Mouse (Mus musculus) naive thymus-derived CD4-positive, alpha-beta T cell, adult 2 months (primary cell): ENCODE measurements at regions not wholly inside any gene's neighbourhood (a gene's known extent, or its start where the extent isn't known, plus 50 kb on each side); places are given as distances from the start of the nearest gene placed in this dataset.

Experiments used
- DNase-seq: peaks from one replicate; pipeline ENCODE4 v3.0.0-alpha.2; 2011; ENCODE audit warnings: low read depth

DNA sequence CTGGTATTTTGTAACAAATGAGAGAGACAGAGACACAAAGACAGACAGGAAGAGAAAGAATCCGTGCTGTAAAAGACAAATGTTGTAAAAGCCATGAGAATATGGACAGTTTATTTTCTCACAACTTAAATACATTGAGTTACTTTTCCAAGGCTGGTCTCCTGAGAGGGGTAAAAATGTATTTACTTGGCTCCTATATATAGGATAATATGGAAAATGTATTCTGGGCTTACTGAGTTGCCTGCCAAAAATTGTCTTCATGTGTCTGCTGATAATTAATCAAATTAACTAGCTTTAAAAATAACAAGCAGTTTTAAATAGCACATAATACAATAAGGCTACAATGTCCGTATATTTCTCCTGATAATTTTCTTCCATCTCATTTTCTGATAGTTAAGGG lies 216.2 kb upstream of the Nrip1 start:
- DNase-seq = no peak

DNA sequence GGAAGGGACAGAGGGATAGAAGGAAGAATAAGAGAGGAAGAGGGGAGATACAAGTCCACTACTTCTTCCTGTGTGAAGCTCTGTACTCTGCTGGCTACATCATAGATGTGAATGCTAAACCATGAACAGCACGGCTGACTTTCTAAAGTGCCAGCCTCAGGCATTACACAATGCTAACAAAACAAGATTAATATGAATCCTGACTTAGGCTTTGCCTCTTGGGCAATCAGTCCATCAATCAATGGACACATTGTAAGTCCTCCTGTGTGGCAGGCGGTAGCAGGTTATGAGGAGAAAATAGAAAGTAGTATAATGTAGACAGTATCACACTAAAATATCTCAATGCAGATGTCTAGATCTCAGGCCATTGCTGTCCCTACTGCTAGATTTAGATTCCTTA lies 203.6 kb upstream of the Nrip1 start:
- DNase-seq = no peak

DNA sequence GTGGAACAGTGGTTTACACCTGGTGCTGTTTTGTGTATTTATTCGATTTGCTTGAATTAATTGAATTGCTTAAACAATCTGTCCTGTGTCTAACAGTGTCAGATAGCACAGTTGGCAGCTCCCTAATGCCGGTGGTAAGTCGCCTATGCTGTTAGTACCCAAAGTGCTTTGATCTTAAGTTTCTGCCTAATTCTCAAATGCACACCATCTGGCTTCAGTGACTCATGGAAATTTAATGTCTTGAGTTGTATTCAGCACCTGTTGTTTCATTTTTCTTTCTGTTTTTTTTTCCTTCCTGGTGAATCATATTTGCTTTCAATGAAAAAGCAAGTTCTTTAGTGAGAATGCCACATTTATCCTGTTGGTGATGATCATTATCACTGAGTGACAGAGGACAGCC lies 201.7 kb upstream of the Nrip1 start:
- peak; percentile 19 for DNase-seq

DNA sequence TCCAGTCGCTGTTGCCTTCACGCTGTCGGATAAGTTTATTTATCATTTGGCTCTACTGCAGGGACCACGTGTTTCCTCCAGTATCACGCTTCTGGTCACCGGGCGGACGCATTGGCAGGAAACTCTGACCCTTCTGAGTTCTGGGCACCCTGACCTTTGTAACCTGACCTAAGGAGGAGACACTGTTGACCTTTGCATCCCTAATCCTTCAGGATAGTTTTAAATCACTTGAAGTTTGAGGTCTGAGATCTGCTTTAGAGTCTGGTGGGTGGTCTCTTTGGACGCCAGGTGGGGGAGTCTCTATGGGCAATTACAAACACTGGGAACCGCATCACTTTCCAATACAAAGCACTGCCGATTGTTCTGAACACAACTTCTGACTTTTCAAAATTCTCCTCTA lies 192.6 kb upstream of the Nrip1 start:
- DNase-seq = no peak

DNA sequence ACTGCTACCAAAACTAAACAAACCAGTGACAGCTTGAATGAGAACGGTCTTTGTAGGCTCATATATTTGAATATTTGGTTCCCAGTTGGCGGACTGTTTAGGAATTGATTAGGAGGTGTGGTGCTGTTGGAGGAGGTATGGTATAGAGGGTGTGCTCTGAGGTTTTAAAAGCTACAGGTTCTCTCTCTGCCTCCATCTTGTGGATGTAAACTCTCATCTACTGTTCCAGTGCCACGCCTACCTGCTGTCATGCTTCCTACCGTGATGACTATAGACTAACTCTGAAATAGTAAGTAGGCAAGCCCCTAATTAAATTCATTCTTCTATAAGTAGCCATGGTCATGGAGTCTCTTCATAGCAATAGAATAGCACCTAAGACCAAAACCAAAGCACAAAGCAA lies 181.2 kb upstream of the Nrip1 start:
- DNase-seq = peak; percentile 32

DNA sequence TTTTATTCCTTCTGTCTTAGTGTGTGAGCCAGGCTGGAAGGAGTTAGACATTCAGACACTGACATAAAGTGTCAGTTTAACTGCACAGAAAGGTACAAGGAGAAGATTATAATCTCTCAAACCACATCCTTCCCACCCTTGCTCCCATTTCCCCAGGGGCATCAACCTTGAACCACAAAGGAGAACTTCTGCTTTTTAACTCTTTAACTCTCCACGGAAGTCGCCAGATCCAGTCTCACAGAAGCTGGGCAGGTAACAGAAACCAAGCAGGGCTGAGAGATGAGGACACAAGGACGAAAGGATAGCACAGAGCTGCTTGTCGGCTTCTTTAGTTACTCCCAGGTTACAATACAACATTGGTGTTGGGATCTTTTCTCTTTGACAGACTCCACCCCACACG lies 176.0 kb upstream of the Nrip1 start:
- DNase-seq = peak; percentile 70

DNA sequence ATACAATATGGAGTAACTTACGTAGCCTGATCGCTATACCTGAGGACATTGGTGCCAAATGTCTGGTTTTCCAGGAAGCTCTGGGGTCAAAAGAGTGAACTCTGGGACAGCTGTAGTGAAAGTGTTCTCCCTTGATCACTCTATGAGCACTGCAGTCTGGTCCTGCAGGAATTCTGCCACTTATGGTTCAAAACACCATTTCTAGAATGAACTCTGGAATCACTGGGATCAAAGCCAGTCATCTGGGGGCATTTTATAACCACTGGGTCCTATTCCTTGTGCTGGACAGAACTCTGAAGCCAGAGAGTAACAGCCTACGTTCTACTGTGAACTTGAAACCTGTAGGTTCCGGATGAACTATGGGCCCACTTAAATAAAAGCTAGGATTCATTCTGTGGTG lies 173.5 kb upstream of the Nrip1 start:
- no peak for DNase-seq

DNA sequence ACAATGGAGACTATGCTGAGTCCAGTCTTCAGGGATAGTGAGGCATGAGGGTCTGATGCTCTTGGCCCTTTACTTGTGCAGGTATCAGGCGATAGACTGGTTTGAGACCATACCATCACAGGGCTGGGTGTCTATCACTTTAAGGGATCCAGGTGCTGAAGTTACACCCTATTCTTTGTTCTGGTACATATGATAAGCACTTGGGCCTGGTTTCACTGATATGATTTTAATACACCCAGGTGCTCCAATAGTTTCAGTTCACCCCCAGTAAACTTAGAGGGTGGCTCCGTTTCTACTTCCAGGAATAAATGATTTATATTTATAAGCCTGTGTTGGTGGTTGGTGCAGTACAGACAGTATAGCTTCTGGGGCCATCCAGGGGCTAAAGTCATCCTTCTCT lies 173.0 kb upstream of the Nrip1 start:
- DNase-seq = no peak

DNA sequence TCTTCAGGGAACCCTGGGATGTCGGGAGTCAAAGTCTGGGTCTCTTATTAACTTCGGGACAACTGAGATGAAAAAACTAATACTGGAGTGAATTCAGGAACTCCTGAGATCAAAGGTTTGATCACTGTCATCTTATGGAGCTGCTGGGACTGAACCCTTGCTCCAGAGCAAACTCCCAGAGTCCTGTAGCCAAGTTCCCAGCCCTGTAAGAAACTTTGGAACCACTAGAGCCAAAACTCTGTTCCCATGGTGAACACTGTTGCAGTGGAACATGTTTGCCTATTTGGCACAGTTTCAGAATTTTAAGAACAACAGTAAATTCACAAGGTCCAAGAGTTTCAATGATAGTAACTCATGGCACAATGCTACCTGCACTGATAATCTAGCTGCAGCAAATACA lies 172.3 kb upstream of the Nrip1 start:
- no peak for DNase-seq

DNA sequence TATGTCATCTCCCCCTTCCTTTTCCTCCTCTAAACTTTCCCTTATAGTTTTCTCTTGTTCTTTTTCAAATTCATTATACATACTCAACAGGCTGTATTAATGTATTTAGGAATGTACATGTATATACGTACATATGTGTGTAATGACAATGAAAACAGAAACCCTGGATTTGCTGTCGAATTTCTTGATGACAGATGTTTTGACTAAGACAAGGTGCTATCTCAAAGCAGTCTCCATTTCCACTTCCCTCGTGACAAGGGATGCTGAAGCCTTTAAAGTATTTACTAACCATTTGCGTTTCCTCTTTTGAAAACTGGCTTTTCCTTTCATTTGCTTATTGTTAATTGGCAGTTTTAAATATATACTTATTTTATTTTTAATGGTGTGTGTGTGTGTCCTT lies 171.3 kb upstream of the Nrip1 start:
- DNase-seq = no peak

DNA sequence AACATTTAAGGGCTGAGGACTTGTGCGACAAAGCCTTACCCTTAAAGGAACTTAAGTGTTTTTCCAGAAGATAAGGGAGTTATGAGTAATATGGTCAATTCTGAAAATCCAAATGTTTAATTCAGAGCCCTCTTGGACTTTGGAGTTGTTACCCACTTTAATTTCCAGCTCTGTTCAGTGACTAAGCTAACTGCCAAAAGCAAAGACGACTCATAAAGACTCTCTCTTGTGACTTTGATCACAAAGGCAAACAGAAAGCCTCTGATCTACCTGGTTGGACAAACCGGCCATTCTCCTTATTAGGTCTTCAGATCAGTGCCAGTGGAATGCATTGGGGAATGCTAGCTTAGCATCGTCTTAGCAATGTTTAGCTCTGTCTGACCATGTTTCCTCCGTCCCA lies 167.3 kb upstream of the Nrip1 start:
- DNase-seq = no peak

DNA sequence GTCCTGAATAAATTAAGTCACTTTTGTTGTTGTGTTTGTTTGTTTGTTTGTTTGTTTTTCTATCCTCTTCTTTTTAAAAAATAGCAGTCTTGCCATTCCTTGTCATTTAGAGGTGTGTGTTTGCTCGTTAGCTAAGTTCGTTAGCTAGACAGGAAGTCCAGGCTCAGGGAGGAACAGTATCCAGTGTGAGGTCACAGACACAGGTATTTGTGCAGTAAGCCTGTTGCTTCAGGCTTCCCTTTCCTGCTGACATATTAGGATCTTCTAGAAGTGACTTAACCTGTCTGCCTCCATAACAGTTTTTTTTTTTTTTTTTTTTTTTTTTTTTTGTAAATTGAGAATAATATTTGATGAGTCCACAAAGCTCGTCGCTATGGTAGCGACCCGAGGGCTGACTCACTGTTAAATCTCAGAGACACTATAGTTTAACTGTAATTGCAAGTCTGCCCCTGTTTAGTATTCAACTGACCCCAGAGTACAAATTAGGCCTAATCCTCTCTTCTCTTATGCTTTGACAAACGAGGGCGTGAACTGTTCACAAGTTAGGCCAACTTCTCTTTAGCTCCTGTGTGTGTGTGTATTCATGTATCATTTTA lies 166.8 kb upstream of the Nrip1 start:
- no peak for DNase-seq

DNA sequence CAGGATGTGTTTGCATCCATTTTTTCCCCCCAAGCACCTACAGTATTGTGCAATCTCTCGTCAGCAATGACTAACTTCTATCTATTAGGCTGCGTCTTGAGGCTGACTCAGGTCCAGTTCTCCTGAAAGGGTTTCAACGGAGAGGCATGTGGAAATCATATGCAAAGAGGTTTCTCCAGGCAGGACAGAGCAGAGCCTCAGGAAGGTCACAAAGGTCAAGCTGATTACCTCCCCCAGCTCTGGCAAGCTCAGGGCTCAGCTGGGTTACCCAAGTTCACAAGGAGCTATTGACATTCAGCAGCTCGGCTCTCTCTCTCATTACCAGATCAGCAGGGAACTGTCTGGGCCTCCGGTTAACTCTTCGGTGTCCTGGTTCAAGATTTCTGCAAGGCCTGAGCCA lies 166.0 kb upstream of the Nrip1 start:
- no peak for DNase-seq

DNA sequence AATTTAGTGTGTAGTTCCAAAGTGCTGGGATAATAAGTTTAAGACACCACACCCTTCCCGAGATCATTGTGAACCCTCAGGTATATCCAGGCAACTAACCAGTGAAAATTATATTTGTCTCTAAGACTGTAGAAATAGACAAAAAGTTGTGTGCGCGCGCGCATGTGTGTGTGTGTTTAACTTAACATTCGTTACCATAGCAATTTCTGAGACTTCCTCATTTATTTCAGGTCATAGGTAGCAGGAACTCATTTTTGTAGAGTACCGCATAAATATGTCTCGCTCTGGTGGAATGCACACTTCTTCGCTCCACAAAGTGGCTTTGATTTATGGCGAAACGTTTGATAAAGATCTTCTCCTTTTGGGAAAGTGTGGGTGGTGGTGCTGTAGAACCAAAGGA lies 164.2 kb upstream of the Nrip1 start:
- peak; percentile 59 for DNase-seq

DNA sequence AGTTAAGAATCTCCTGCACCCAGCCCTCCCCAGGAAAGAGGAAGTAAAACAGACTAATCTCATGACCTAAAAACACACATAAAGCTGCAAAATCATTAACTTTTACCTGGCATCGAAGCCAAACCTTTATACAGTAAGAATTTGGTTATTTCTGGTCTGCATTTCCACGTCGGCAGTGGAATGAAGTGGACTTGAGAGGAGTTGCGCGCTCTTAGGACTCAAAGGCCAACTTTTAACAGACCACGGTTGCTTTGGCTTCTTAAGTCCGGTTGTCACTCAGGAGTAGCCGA lies 159.2 kb upstream of the Nrip1 start:
- DNase-seq = no peak

DNA sequence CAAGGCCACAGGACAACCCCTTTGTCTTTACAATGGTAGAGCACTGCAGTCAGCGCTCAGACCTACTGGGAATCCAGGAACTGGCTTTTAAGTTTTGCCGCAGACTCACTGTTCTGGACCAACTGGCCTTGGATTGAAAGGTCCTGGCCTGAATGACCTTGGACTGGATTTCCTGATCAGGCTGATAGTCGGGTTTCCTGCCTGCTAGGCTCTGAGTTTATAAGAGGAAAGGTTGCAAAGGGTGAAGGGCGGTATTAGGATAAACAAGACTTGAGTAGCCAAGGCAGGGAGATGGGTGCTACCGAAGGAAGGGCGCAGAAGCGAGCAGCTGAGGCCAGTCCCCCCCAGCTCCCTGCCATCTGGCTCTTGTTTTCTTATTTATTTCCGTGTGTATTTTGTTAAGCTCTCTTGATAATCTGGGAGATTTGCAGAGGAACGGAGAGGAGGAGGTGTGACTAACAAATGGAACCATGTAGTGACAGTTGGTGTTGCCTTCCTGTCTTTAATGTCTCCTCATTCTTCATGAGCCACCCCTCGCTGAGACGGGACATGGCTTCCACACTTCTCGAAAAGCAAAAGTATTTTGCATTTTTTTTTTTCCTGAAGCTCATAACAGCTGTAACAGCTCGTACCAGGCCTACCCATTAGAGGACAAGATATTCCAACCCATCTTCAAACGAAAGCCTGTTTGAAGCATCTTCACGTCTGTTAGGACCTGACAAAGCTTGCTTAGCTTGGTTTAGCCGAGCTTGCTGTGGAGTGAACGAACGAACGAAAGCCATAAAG lies 158.7 kb upstream of the Nrip1 start:
- peak; percentile 41 for DNase-seq

DNA sequence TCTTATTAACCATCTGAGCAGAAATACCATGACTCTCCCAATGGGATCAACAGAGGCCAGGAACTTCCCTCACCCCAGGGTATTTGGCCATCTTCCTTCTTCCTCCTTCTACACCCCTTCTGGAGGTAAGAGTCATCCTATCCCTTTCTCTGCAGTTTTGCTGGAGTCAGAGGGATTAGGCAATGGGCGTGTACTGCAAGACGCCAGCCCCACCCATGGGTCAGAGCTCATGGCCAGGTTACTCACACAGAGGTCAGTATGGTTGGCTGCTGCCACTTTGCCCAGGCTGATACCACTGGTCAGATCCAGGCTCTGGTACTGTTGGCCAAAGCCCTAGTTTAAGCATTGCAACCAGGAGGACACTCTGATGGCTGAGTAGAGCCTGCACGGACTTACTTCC lies 157.3 kb upstream of the Nrip1 start:
- DNase-seq = no peak

DNA sequence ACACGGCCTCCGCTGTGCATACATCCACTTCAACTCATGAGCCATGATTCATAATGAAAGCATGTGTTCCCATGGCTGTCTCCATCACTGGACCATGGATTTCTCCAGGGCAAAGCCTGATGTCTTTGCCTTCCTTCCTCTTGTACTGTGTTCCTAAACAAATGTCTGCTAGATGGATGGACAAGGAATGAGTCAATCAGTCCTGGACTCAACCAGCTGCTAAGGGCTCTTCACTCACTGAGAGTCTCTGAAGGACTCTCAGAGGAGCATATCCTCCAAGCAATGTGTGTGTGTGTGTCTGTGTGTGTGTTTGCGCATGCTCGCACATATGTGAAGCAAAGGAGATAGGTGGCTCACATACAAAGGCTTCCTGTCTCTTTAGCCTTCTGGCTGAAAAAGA lies 156.0 kb upstream of the Nrip1 start:
- peak; percentile 48 for DNase-seq

DNA sequence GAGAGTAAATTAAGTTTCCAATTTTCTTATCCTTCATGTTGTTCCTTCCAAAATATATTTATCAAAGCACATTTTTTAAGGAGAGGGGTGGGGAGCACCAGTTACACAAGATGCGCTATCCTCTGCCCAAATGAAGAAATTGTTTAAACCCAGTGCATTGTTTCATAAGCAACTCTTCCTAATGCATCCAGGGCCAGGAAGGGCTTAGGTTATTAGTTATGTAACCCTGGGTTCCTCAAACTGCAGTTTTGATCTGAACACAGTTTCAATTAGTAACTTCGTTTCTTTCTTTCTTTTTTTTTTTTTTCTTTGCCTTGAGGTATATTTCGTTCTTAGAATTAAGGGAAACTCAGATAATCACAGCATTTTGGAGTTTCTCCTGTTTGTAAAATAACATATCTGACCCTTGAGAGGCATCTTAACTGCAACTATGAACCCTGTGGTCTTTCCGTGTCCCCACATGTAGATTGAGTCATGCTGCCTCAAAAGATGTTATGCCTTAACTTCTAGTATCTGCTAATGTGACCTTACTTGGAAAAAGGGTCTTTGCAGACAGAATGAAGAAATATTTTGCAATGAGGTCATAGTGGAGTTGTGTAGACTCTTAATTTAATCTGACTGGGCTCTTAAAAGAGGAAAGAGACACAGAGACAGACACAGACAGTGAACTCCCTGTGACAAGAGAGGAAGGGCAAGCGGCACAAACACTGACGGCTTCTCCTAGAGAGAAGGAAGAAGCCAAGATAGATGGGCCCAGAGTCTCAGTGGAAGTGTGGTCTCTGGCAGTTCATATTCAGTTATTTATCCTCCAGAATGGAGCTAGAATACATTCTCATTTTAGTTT lies 153.7 kb upstream of the Nrip1 start:
- no peak for DNase-seq

DNA sequence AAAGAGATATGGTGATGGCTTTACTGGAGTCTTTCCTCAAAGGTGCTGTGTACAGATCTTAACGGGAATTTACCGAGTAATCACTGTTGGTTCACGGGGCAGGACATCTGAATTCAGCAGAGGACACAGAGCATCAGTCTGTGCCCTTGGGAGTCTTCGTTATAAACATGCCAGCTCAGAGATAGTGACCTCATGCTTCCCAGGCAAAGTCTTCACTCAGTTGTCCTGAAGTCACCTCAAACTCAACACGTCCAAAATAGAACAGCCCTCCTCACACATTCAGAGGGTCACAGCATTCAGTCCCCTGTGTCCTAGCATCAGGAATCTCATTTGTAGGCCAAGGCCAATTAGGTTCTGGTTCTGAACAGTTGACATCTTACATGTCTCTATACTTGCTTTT lies 151.9 kb upstream of the Nrip1 start:
- no peak for DNase-seq

DNA sequence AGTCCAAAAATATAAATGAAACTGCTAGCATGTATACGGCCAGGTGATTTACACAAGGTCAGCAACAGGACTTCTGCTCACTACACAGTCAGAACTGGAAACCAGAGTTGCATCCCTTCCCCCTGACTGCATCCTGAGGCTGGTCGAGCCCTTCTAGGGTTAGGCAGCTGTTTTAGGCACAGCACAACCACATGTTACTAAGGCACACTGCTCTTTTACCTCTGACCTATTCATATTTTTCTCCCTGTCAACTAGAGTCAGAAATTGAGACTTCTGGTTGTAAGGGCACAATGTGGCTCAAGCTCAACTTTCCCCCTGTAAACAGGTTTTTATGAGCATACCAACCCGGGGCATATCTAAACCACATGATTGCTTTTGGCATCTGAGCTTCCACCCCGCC lies 151.3 kb upstream of the Nrip1 start:
- DNase-seq = no peak

DNA sequence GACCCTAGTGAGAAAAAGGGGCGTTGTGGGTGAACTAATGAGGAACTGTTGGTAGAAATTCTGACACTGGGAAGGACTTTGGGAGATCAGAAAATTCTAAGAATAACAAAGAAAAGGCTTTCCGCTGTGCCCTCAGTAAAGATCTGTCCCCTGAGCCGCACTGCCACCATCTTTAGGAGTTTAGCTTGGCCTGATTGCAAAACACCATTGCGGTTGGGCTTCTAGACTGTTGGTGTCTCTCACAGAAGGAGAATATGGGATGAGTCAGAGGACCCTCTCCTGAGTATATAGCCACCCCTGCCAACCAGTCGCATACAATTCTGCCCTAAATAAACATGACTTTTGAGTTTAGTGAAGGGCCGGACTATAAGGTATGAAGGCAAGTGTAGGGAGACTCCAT lies 147.5 kb upstream of the Nrip1 start:
- no peak for DNase-seq

DNA sequence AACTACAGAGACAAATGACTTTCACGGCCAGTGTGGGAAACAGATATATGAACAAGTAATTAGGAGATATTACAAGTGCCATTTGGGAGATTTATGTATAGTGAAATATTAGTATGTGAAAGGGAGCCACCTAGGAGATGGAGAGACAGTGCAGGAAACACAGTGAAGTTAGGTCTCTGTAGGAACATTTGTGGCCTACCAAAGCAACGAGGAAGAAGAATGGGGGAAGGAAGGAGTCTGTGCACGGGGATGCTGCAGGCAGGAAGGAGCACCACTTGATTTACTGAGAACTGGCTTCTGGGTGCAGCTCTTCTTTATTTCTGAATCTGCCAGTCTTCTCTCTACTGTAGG lies 147.0 kb upstream of the Nrip1 start:
- DNase-seq = no peak
